Mouse (Mus musculus): ENCODE measurements around the gene Bckdhb.
A peak's percentile ranks its signal among the peaks of the same experiment; 100 is the strongest.

Bckdhb gene

GRCm38 (mm10) chr9:84107045-84107813 is 182.3 kb downstream of the Bckdhb start:
- peak; percentile 33 for DNase-seq (ENCODE audit: low spot score in 2 of 2)

DNA sequence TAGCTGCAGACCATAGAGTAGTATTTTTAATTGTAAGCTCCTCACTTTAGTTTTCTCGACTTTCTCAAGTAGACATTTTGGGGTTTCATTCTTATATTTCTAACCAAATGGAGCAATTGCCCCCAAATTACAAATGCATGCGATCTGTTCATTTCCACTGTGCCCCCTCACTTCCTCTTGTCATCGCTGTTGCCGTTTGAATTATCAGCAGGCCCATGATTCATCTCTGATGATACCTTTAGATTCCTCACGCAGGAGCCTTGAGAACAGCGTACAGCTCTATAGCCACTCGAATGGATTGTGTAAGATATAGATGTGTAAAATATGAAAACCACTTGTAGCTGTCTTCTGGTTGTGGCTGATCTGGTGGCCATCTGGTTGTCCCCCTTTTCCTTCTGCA is 183.6 kb downstream of the Bckdhb start:
- DNase-seq (ENCODE audit: low spot score in 2 of 2): no peak

GRCm38 (mm10) chr9:84109777-84110478 is 185.0 kb downstream of the Bckdhb start:
- peak in 1 of 2 experiments; percentile 56 for DNase-seq (ENCODE audit: low spot score in 2 of 2)

DNA sequence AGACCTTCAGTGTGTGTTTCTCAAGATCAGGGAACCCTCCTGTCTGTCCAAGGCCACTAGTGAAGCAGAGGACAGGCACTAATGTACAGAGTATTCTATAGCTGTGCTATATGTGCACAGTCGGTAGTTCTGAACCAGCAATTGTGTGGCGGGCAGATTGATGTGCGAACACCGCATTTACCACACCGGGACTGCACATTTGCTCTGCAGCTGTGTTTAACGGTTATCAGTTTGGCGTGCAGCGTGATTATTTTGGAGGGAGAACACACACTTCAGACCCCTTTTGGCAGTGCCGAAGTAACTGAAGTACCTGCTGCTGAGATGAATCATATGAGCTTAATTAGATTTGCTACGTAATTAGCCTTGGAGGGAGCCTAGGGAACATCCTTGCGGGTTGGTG is 185.7 kb downstream of the Bckdhb start:
- DNase-seq (ENCODE audit: low spot score in 2 of 2): peak; percentile 47 to 52

DNA sequence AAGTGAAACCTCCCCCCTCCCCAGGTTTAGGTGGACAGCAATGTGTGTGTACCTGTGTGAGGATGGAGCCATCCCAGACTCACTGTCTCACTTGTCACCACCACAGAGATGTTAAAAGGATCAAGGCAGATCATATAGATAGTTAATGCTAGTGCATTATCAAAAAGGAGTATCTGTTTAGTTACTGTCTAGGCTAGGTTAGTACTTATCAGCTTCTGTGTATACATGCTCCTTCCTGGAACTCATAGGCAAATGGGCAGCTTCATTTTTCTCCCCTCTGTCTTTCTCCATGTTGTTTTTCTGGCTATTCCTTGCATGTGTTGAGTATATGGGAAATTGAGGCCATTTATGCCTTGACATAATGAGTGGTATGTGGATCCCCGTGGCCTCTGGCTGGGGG is 187.4 kb downstream of the Bckdhb start:
- no peak for DNase-seq (ENCODE audit: low spot score in 2 of 2)

- no peak for DNase-seq (ENCODE audit: low spot score in 2 of 2)
Observed at GRCm38 (mm10) chr9:84112842-84113568, 188.1 kb downstream of the Bckdhb start.

- DNase-seq (ENCODE audit: low spot score in 2 of 2): no peak
Observed at GRCm38 (mm10) chr9:84114254-84114653, 189.3 kb downstream of the Bckdhb start.

GRCm38 (mm10) chr9:84117337-84117736 is 192.4 kb downstream of the Bckdhb start:
- no peak for DNase-seq (ENCODE audit: low spot score in 2 of 2)

GRCm38 (mm10) chr9:84124996-84125395 is 200.1 kb downstream of the Bckdhb start:
- DNase-seq (ENCODE audit: low spot score in 2 of 2): no peak

DNA sequence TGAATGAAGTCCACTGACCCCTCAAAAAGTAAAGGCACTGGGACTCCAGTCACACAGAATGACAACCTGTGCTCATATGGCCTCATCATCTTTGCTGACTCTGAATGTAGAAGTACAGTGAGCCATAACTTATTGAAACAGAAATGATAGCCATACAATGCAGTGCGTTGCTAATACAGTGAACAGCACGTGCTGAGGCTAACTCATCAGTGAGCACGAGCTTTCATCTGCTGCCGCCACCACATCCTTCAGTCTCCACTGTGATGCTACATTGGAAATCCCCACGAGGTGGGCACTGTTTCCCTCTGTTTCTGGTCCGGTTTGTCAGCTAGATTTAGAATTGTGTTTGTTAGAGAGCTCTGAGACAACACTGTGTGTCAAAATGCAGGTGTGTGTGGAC is 205.4 kb downstream of the Bckdhb start:
- DNase-seq (ENCODE audit: low spot score in 2 of 2): no peak

- DNase-seq (ENCODE audit: low spot score in 2 of 2): no peak
Observed at GRCm38 (mm10) chr9:84135062-84135461, 210.1 kb downstream of the Bckdhb start.

DNA sequence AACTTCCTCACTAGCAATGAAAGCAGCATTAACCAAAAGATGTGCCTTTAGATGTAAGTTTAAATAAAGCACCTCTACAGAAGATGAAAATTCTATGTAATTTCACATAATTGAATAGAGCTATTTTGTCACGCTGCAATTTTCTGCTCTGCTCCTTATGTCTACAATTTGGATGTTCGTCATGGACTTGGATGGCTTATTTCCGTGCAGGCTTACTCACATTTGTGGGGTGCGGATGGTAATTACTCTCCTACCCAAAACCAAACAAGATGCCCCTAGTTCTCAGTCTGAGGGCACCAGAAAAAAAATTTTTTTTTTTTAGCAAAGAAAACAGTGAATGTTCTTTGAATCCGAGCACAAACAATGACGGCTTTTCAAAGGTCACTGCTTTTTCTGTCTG is 212.2 kb downstream of the Bckdhb start:
- no peak for DNase-seq (ENCODE audit: low spot score in 2 of 2)

DNA sequence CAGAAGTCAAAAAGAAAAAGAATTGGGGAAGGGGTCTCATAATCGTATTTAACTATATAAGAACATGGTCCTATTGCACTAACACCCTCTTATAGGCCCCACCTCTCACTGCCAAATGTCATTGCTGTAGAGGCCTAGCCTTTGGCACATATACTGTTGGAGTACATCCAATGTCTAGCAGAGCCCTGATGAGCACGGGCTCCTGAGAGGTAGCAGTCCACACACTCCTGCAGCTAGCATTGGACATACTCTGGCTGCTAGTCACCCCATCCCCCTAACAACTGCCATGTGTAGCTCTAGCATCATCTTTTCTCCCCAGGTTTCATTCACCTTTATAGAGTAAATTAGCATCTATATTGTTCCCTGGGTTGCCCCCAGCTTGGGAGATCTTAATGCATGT is 223.2 kb downstream of the Bckdhb start:
- no peak for DNase-seq (ENCODE audit: low spot score in 2 of 2)

Measured in frontal cortex, postnatal 36 days (tissue).